Mouse (Mus musculus): ENCODE data around the gene Prmt3.

DNA sequence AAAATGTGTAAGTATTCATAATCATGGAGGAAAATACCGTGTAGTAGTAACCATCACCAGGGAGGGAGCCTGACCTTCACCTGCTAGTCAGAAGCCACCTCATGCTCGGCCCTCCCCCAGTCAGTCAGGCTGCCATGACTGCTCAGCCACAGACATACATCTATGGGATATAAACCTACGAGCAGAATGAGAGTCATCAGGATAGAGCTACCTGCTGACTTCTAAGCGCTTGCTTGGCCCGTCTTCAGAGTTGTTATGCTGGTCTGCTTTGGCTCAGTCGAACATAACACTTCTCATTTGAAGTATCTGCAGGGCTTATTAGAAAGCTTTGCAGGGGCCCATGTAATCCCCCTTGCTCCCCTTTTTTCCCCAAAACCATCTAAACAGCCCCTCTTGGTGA is 25.4 kb downstream of the Prmt3 start:
- TF ChIP-seq CTCF (IDR thresholded peaks at IDR 0.05; ENCODE audit: low read depth, low read length) (no peak), GATA1 (IDR thresholded peaks at IDR 0.05; ENCODE audit: borderline replicate concordance, low read length) (no peak)
